Mouse (Mus musculus) limb, embryonic 11.5 days (tissue): ENCODE results near the gene Tpcn1. TPM values are rescaled to one million over a fixed set of nuclear protein-coding genes. Genes with fewer than 3 reads are reported as not detected.

Experiments
- ATAC-seq: fragments of 200-750 bp; cut with Nextera tagmentation; 2 replicates; pipeline ENCODE4 v1.8.0; 2017; ENCODE audit warnings: low read depth; ENCODE audit not compliant: insufficient number of reproducible peaks, low FRiP score, low TSS enrichment
- DNase-seq: peaks from one replicate; pipeline ENCODE4 v3.0.0-alpha.2; 2015; ENCODE audit warnings: low spot score
- H3K27ac ChIP-seq: fragments of 300-500 bp; sonication (generic); replicated peaks from 2 replicates; pipeline ENCODE4 v1.5.1; 2014; ENCODE audit warnings: low read depth, mild to moderate bottlenecking, low read length
- H3K27me3 ChIP-seq: fragments of 300-500 bp; sonication (generic); 2 replicates; pipeline ENCODE4 v1.6.1; 2014; ENCODE audit warnings: mild to moderate bottlenecking, low read length, mixed read lengths; ENCODE audit not compliant: control insufficient read depth, insufficient read depth
- H3K36me3 ChIP-seq: fragments of 300-500 bp; sonication (generic); 2 replicates; pipeline ENCODE4 v1.6.1; 2014; ENCODE audit warnings: mild to moderate bottlenecking, low read length, moderate library complexity, mixed read lengths; ENCODE audit not compliant: control insufficient read depth, insufficient read depth
- H3K4me1 ChIP-seq: fragments of 300-500 bp; sonication (generic); 2 replicates; pipeline ENCODE4 v1.6.1; 2014; ENCODE audit warnings: low read length, mixed read lengths; ENCODE audit not compliant: control insufficient read depth, insufficient read depth
- H3K4me2 ChIP-seq: fragments of 300-500 bp; sonication (generic); 2 replicates; pipeline ENCODE4 v1.6.1; 2014; ENCODE audit warnings: low read depth, mild to moderate bottlenecking, moderate library complexity; ENCODE audit not compliant: severe bottlenecking
- H3K4me3 ChIP-seq: fragments of 300-500 bp; sonication (generic); 2 replicates; pipeline ENCODE4 v1.5.1; 2014; ENCODE audit warnings: low read depth, low read length
- H3K9ac ChIP-seq: fragments of 300-500 bp; sonication (generic); 2 replicates; pipeline ENCODE4 v1.6.1; 2014; ENCODE audit warnings: mild to moderate bottlenecking, low read length
- H3K9me3 ChIP-seq: fragments of 300-500 bp; sonication (generic); 2 replicates; pipeline ENCODE4 v1.6.1; 2016; ENCODE audit warnings: low read length; ENCODE audit not compliant: control insufficient read depth
- WGBS: fragments of 180-500 bp; shearing (Covaris S2); extraction: QIAGEN DNeasy Blood & Tissue Kit; methylation state at CpG from one replicate; pipeline ENCODE4 v1.1.7; 2014; 5-methylcytosine and 5-hydroxymethylcytosine counted together
- polyA plus RNA-seq: library from polyadenylated mRNA; unstranded; fragments of >200 nt; fragmentation: Nextera tagmentation; extraction: Ambion mirVana; gene quantifications from 2 replicates; pipeline ENCODE4 v1.2.1, GENCODE M21; 2014

Tpcn1 gene
- polyA plus RNA-seq, 1 experiment from 2014 or later, result 13.9 TPM

GRCm38 (mm10) chr5:120579898-120580626, 8.4 kb downstream of the Tpcn1 start:
- 77% methylated on average over 26 of the region's 26 CpGs for WGBS
- no peak for ATAC-seq
- Histone ChIP-seq H3K9me3 (no peaks in the 10 kb centered on the region), H3K27ac (0 out of 2 replicates have a peak overlapping the region, but pooled peaks have one; percentile 65), H3K36me3 (peaks cover 6% of the 10 kb centered on the region), H3K4me2 (no peak overlapping the region), H3K9ac (no peak overlapping the region), H3K4me3 (no peak overlapping the region), H3K4me1 (peaks cover 38% of the 10 kb centered on the region), H3K27me3 (no peaks in the 10 kb centered on the region)
- no peak for DNase-seq

- Histone ChIP-seq H3K9me3 (no peaks in the 10 kb centered on the region), H3K27me3 (no peaks in the 10 kb centered on the region), H3K9ac (no peak overlapping the region), H3K4me1 (peaks cover 41% of the 10 kb centered on the region), H3K36me3 (peaks cover 6% of the 10 kb centered on the region), H3K4me2 (no peak overlapping the region; the same call in 1 of the 2 replicates), H3K27ac (peak overlapping the region; percentile 65), H3K4me3 (no peak overlapping the region)
- ATAC-seq (no peak; the same call in 1 of the 2 replicates), DNase-seq (peak; percentile 58)
- WGBS, result 34% methylated on average over 26 of the region's 26 CpGs
These were observed 9.1 kb downstream of the Tpcn1 start for GRCm38 (mm10) chr5:120579211-120579897.

GRCm38 (mm10) chr5:120578504-120579081, 9.9 kb downstream of the Tpcn1 start:
- Histone ChIP-seq H3K27me3 (no peaks in the 10 kb centered on the region), H3K36me3 (peaks cover 2% of the 10 kb centered on the region), H3K27ac (peak overlapping the region; percentile 65), H3K4me1 (peaks cover 41% of the 10 kb centered on the region), H3K4me2 (no peak overlapping the region; the same call in 1 of the 2 replicates), H3K9ac (no peak overlapping the region), H3K4me3 (no peak overlapping the region), H3K9me3 (no peaks in the 10 kb centered on the region)
- ATAC-seq, result peak; percentile 40; the same call in 1 of the 2 replicates
- WGBS, result 29% methylated on average over 12 of the region's 12 CpGs
- peak; percentile 54 for DNase-seq

GRCm38 (mm10) chr5:120577935-120578441, 10.5 kb downstream of the Tpcn1 start:
- H3K27ac ChIP-seq, result peak overlapping the region; percentile 36; the same call in 1 of the 2 replicates
- WGBS, result 38% methylated on average over 10 of the region's 10 CpGs
- H3K4me2 ChIP-seq, result no peak overlapping the region
- H3K36me3 ChIP-seq, result no peaks in the 10 kb centered on the region; the same call in none of the 2 replicates
- ATAC-seq, result 0 out of 2 replicates have a peak, but pooled peaks have one; percentile 6
- DNase-seq, result peak; percentile 46
- H3K4me3 ChIP-seq, result no peak overlapping the region
- no peaks in the 10 kb centered on the region for H3K9me3 ChIP-seq
- H3K9ac ChIP-seq, result no peak overlapping the region
- peaks cover 41% of the 10 kb centered on the region for H3K4me1 ChIP-seq
- H3K27me3 ChIP-seq, result no peaks in the 10 kb centered on the region

GRCm38 (mm10) chr5:120576781-120577301, 11.6 kb downstream of the Tpcn1 start:
- no peak for DNase-seq
- Histone ChIP-seq H3K4me2 (no peak overlapping the region), H3K4me1 (peaks cover 41% of the 10 kb centered on the region), H3K9ac (no peak overlapping the region), H3K27me3 (no peaks in the 10 kb centered on the region), H3K9me3 (no peaks in the 10 kb centered on the region), H3K4me3 (no peak overlapping the region), H3K36me3 (no peaks in the 10 kb centered on the region; the same call in 1 of the 2 replicates), H3K27ac (no peak overlapping the region)
- no peak for ATAC-seq
- WGBS, result 77% methylated on average over 11 of the region's 11 CpGs

- Histone ChIP-seq H3K9me3 (no peaks in the 10 kb centered on the region), H3K36me3 (no peaks in the 10 kb centered on the region), H3K4me1 (peaks cover 41% of the 10 kb centered on the region), H3K4me3 (no peak overlapping the region), H3K9ac (no peak overlapping the region), H3K27me3 (no peaks in the 10 kb centered on the region), H3K27ac (no peak overlapping the region), H3K4me2 (no peak overlapping the region)
- DNase-seq (no peak), ATAC-seq (no peak)
- WGBS, result 69% methylated on average over 10 of the region's 10 CpGs
These were observed 13.9 kb downstream of the Tpcn1 start for GRCm38 (mm10) chr5:120574469-120575063.

GRCm38 (mm10) chr5:120571056-120571740, 17.3 kb downstream of the Tpcn1 start:
- H3K4me3 ChIP-seq, result no peak overlapping the region
- no peaks in the 10 kb centered on the region for H3K36me3 ChIP-seq
- DNase-seq (no peak), ATAC-seq (no peak)
- no peak overlapping the region for H3K9ac ChIP-seq
- no peak overlapping the region; the same call in 1 of the 2 replicates for H3K4me2 ChIP-seq
- peaks cover 48% of the 10 kb centered on the region for H3K4me1 ChIP-seq
- H3K9me3 ChIP-seq, result no peaks in the 10 kb centered on the region
- no peaks in the 10 kb centered on the region for H3K27me3 ChIP-seq
- H3K27ac ChIP-seq, result no peak overlapping the region; the same call in 1 of the 2 replicates
- WGBS, result 45% methylated on average over 14 of the region's 14 CpGs
